Mouse (Mus musculus) intestine, embryonic 14.5 days (tissue): ENCODE data around the gene 4930430A15Rik. TPM values are rescaled to one million over a fixed set of nuclear protein-coding genes. Genes with fewer than 3 reads are reported as not detected.

Experiments
- ATAC-seq: fragments of 200-750 bp; cut with Nextera tagmentation; replicated peaks from 2 replicates; pipeline ENCODE4 v1.8.0; 2017; ENCODE audit warnings: low read depth, moderate number of reproducible peaks, moderate TSS enrichment, moderate library complexity; ENCODE audit not compliant: low FRiP score, low TSS enrichment
- DNase-seq: peaks from one replicate; pipeline ENCODE4 v3.0.0-alpha.2; 2018; ENCODE audit warnings: low spot score
- H3K27ac ChIP-seq: fragments of 300-500 bp; sonication (generic); 2 replicates; pipeline ENCODE4 v1.5.1; 2014; ENCODE audit warnings: low read depth, mild to moderate bottlenecking, control low read depth
- H3K27me3 ChIP-seq: fragments of 300-500 bp; sonication (generic); replicated peaks from 2 replicates; pipeline ENCODE4 v1.6.1; 2014; ENCODE audit warnings: low read length, control low read depth; ENCODE audit not compliant: control insufficient read depth, insufficient read depth
- H3K36me3 ChIP-seq: fragments of 300-500 bp; sonication (generic); 2 replicates; pipeline ENCODE4 v1.6.1; 2014; ENCODE audit warnings: low read length, control low read depth; ENCODE audit not compliant: control insufficient read depth, insufficient read depth
- H3K4me1 ChIP-seq: fragments of 300-500 bp; sonication (generic); replicated peaks from 2 replicates; pipeline ENCODE4 v1.6.1; 2014; ENCODE audit warnings: low read length, control low read depth, mixed read lengths; ENCODE audit not compliant: control insufficient read depth, insufficient read depth
- H3K4me2 ChIP-seq: fragments of 300-500 bp; sonication (generic); 2 replicates; pipeline ENCODE4 v1.6.1; 2014; ENCODE audit warnings: low read length
- H3K4me3 ChIP-seq: fragments of 300-500 bp; sonication (generic); 2 replicates; pipeline ENCODE4 v1.5.1; 2014; ENCODE audit warnings: low read depth, low read length, control low read depth, mixed read lengths
- H3K9ac ChIP-seq: fragments of 300-500 bp; sonication (generic); 2 replicates; pipeline ENCODE4 v1.6.1; 2014; ENCODE audit warnings: mild to moderate bottlenecking, low read length
- H3K9me3 ChIP-seq: fragments of 300-500 bp; sonication (generic); 2 replicates; pipeline ENCODE4 v1.6.1; 2016; ENCODE audit warnings: low read length, control low read depth; ENCODE audit not compliant: control insufficient read depth
- WGBS: fragments of 180-500 bp; shearing (Covaris S2); extraction: QIAGEN DNeasy Blood & Tissue Kit; methylation state at CpG from one replicate; pipeline ENCODE4 v1.1.7; 2014; 5-methylcytosine and 5-hydroxymethylcytosine counted together
- polyA plus RNA-seq: library from polyadenylated mRNA; unstranded; fragments of >200 nt; fragmentation: Nextera tagmentation; extraction: Ambion mirVana; gene quantifications from 2 replicates; pipeline ENCODE4 v1.2.1, GENCODE M21; 2014

4930430A15Rik gene
- not detected in 2 replicates for polyA plus RNA-seq

- Histone ChIP-seq H3K27ac (no peak within 1 kb of the TSS), H3K4me3 (no peak within 1 kb of the TSS), H3K9ac (no peak within 1 kb of the TSS), H3K27me3 (no peaks in the 10 kb centered on the region), H3K36me3 (no peaks in the 10 kb centered on the region), H3K9me3 (no peaks in the 10 kb centered on the region), H3K4me1 (no peaks in the 10 kb centered on the region), H3K4me2 (no peak within 1 kb of the TSS)
- no peak for DNase-seq
- 85% methylated on average over 6 of the region's 6 CpGs for WGBS
- ATAC-seq: no peak
Measured at GRCm38 (mm10) chr2:111229502-111229901, at the start of gene 4930430A15Rik. 4930430A15Rik (minus strand) TSS chr2:111229602.

- DNase-seq (no peak), ATAC-seq (no peak)
- Histone ChIP-seq H3K4me3 (no peak within 1 kb of the TSS), H3K27ac (no peak within 1 kb of the TSS), H3K4me2 (no peak within 1 kb of the TSS), H3K9ac (no peak within 1 kb of the TSS), H3K4me1 (no peaks in the 10 kb centered on the region), H3K36me3 (no peaks in the 10 kb centered on the region), H3K27me3 (no peaks in the 10 kb centered on the region), H3K9me3 (no peaks in the 10 kb centered on the region)
- 82% methylated on average over 2 of the region's 2 CpGs for WGBS
Measured at GRCm38 (mm10) chr2:111274006-111274405, 44.6 kb upstream of the 4930430A15Rik start, which contains the start of gene Olfr1277. Olfr1277 (minus strand) TSS chr2:111274106.

- H3K4me3 ChIP-seq: no peak within 1 kb of the TSS
- DNase-seq (no peak), ATAC-seq (no peak)
- no peaks in the 10 kb centered on the region for H3K4me1 ChIP-seq
- H3K36me3 ChIP-seq: no peaks in the 10 kb centered on the region
- no peaks in the 10 kb centered on the region for H3K27me3 ChIP-seq
- no peaks in the 10 kb centered on the region for H3K9me3 ChIP-seq
- no peak within 1 kb of the TSS for H3K27ac ChIP-seq
- H3K4me2 ChIP-seq: no peak within 1 kb of the TSS
- H3K9ac ChIP-seq: no peak within 1 kb of the TSS
Measured at GRCm38 (mm10) chr2:111254216-111254615, 24.8 kb upstream of the 4930430A15Rik start, which contains the start of gene Olfr1276. Olfr1276 (plus strand) TSS chr2:111254516.

GRCm38 (mm10) chr2:111235186-111235585 lies 5.8 kb upstream of the 4930430A15Rik start, which contains the start of gene Olfr1275:
Olfr1275 (minus strand) TSS chr2:111235286.
- 80% methylated on average over 1 of the region's 1 CpGs for WGBS

GRCm38 (mm10) chr2:111182068-111182467 lies 47.3 kb downstream of the 4930430A15Rik start:
- Histone ChIP-seq H3K9ac (no peak overlapping the region), H3K36me3 (no peaks in the 10 kb centered on the region), H3K9me3 (no peaks in the 10 kb centered on the region), H3K27me3 (no peaks in the 10 kb centered on the region), H3K4me3 (no peak overlapping the region), H3K27ac (no peak overlapping the region), H3K4me2 (no peak overlapping the region), H3K4me1 (no peaks in the 10 kb centered on the region)
- no peak for DNase-seq
- WGBS: 92% methylated on average over 11 of the region's 11 CpGs
- no peak for ATAC-seq

More at GRCm38 (mm10) chr2:111235186-111235585, 5.8 kb upstream of the 4930430A15Rik start, which contains the start of gene Olfr1275:
- no peak for ATAC-seq
- Histone ChIP-seq H3K4me3 (no peak within 1 kb of the TSS), H3K27me3 (no peaks in the 10 kb centered on the region), H3K9me3 (no peaks in the 10 kb centered on the region), H3K4me2 (no peak within 1 kb of the TSS), H3K4me1 (no peaks in the 10 kb centered on the region), H3K27ac (no peak within 1 kb of the TSS), H3K36me3 (no peaks in the 10 kb centered on the region), H3K9ac (no peak within 1 kb of the TSS)
- DNase-seq: no peak

- no peak within 1 kb of the TSS for H3K4me3 ChIP-seq
- no peak within 1 kb of the TSS for H3K9ac ChIP-seq
- no peak within 1 kb of the TSS for H3K4me2 ChIP-seq
- no peaks in the 10 kb centered on the region for H3K27me3 ChIP-seq
- H3K9me3 ChIP-seq: no peaks in the 10 kb centered on the region
- no peak for DNase-seq
- H3K27ac ChIP-seq: no peak within 1 kb of the TSS
- H3K36me3 ChIP-seq: no peaks in the 10 kb centered on the region
- no peaks in the 10 kb centered on the region for H3K4me1 ChIP-seq
- ATAC-seq: no peak
- WGBS: 76% methylated on average over 2 of the region's 2 CpGs
Measured at GRCm38 (mm10) chr2:111152836-111153235, 76.6 kb downstream of the 4930430A15Rik start, which contains the start of gene Gm15130. Gm15130 (minus strand) TSS chr2:111152936.

GRCm38 (mm10) chr2:111135739-111136138 lies 93.7 kb downstream of the 4930430A15Rik start:
- Histone ChIP-seq H3K4me3 (no peak overlapping the region), H3K9ac (no peak overlapping the region), H3K27ac (no peak overlapping the region), H3K27me3 (no peaks in the 10 kb centered on the region), H3K4me1 (no peaks in the 10 kb centered on the region), H3K36me3 (no peaks in the 10 kb centered on the region), H3K4me2 (no peak overlapping the region), H3K9me3 (no peaks in the 10 kb centered on the region)
- ATAC-seq (no peak), DNase-seq (no peak)
- 60% methylated on average over 5 of the region's 5 CpGs for WGBS

Other genes starting within 250 kb of the 4930430A15Rik start
- gene Gm13941, start 123.6 kb downstream of the 4930430A15Rik start, polyA plus RNA-seq: not detected in 2 replicates
- not detected in 2 replicates for gene Gm15130, start 76.7 kb downstream of the 4930430A15Rik start, polyA plus RNA-seq
- gene Olfr1275, start 5.7 kb upstream of the 4930430A15Rik start, polyA plus RNA-seq: not detected in 2 replicates
- not detected in 2 replicates for gene Olfr1276, start 24.9 kb upstream of the 4930430A15Rik start, polyA plus RNA-seq
- not detected in 2 replicates for gene Olfr1277, start 44.5 kb upstream of the 4930430A15Rik start, polyA plus RNA-seq
- not detected in 2 replicates for gene Olfr1278, start 60.5 kb upstream of the 4930430A15Rik start, polyA plus RNA-seq
- gene Olfr1279, start 71.0 kb upstream of the 4930430A15Rik start, polyA plus RNA-seq: not detected in 2 replicates
- gene Olfr1280, start 84.4 kb upstream of the 4930430A15Rik start, polyA plus RNA-seq: not detected in 2 replicates
- not detected in 2 replicates for gene Olfr1281, start 96.9 kb upstream of the 4930430A15Rik start, polyA plus RNA-seq
- not detected in 2 replicates for gene Olfr1282, start 106.5 kb upstream of the 4930430A15Rik start, polyA plus RNA-seq
- not detected in 2 replicates for gene Olfr1283, start 137.2 kb upstream of the 4930430A15Rik start, polyA plus RNA-seq
- gene Olfr1284, start 145.9 kb upstream of the 4930430A15Rik start, polyA plus RNA-seq: not detected in 2 replicates
- not detected in 2 replicates for gene Olfr1286, start 193.5 kb upstream of the 4930430A15Rik start, polyA plus RNA-seq
- not detected in 2 replicates for gene Olfr1287, start 219.5 kb upstream of the 4930430A15Rik start, polyA plus RNA-seq
- not detected in 2 replicates for gene Olfr1288, start 244.5 kb upstream of the 4930430A15Rik start, polyA plus RNA-seq